Mouse (Mus musculus): ENCODE measurements around the gene Lce1m. TPM values are rescaled to one million over a fixed set of nuclear protein-coding genes. Genes with fewer than 3 reads are reported as not detected.

Gene Lce1m
- polyA plus RNA-seq, 1 experiment, result not detected

GRCm38 (mm10) chr3:92991926-92992325 is 26.9 kb downstream of the Lce1m start, which contains the start of gene Lce3f:
Gene Lce3f, plus strand, starts transcription at chr3:92992226.
- Histone ChIP-seq H3K36me3 (ENCODE audit: control insufficient read depth, insufficient read depth, low read length) (no peaks in the 10 kb centered on the region), H3K27ac (ENCODE audit: insufficient read depth, low read depth, low read length) (no peak within 1 kb of the TSS), H3K4me3 (ENCODE audit: low read depth, low read length) (no peak within 1 kb of the TSS), H3K4me1 (ENCODE audit: control insufficient read depth, insufficient read depth, insufficient read length, low read length) (no peaks in the 10 kb centered on the region), H3K27me3 (ENCODE audit: control insufficient read depth, insufficient read depth, low read length) (no peaks in the 10 kb centered on the region)
- TF ChIP-seq POLR2A (IDR thresholded peaks at IDR 0.05; ENCODE audit: low read depth, low read length) (no peak), CTCF (IDR thresholded peaks at IDR 0.05; ENCODE audit: extremely low read depth, insufficient read length, insufficient replicate concordance, low read depth, low read length) (no peak)

DNA sequence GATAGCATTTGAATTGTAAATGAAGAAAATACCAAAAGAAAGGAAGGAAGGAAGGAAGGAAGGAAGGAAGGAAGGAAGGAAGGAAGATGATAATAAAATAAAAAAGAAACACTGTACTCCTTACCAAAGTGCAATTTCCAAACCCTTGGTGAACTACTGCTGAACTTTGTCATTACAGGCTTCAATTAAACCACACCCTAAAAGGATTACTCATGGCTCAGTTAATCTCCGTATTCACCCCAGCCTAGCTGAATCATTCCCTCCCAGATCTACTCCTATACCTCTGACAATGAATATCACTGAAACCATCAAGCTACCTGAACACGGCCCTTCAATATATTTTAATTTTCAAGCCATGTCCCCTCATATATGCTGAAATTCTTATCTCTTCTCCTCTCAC is 40.4 kb downstream of the Lce1m start:
- H3K4me1 ChIP-seq (ENCODE audit: control insufficient read depth, insufficient read depth, insufficient read length, low read length), result peaks cover 5% of the 10 kb centered on the region; the same call in 1 of the 2 replicates
- no peak overlapping the region for H3K27ac ChIP-seq (ENCODE audit: insufficient read depth, low read depth, low read length)
- TF ChIP-seq POLR2A (IDR thresholded peaks at IDR 0.05; ENCODE audit: low read depth, low read length) (no peak), CTCF (IDR thresholded peaks at IDR 0.05; ENCODE audit: extremely low read depth, insufficient read length, insufficient replicate concordance, low read depth, low read length) (no peak)
- 34% methylated on average over 2 of the region's 2 CpGs for WGBS
- no peaks in the 10 kb centered on the region for H3K36me3 ChIP-seq (ENCODE audit: control insufficient read depth, insufficient read depth, low read length)
- H3K27me3 ChIP-seq (ENCODE audit: control insufficient read depth, insufficient read depth, low read length), result no peaks in the 10 kb centered on the region
- H3K4me3 ChIP-seq (ENCODE audit: low read depth, low read length), result no peak overlapping the region

Other genes starting within 250 kb of the Lce1m start
- gene Lce1i, start 240.2 kb downstream of the Lce1m start, polyA plus RNA-seq (2012; rRNA removed), result not detected in 2 replicates
- gene Lce1j, start 228.5 kb downstream of the Lce1m start, polyA plus RNA-seq (2012; rRNA removed), result not detected in 2 replicates
- not detected in 2 replicates for gene Lce1k, start 211.2 kb downstream of the Lce1m start, polyA plus RNA-seq (2012; rRNA removed)
- gene Kprp, start 191.8 kb downstream of the Lce1m start, polyA plus RNA-seq (2012; rRNA removed), result not detected in 2 replicates
- not detected in 2 replicates for gene Lce1l, start 167.8 kb downstream of the Lce1m start, polyA plus RNA-seq (2012; rRNA removed)
- not detected in 2 replicates for gene 2310050C09Rik, start 148.8 kb downstream of the Lce1m start, polyA plus RNA-seq (2012; rRNA removed)
- gene Lce3a, start 92.8 kb downstream of the Lce1m start, polyA plus RNA-seq (2012; rRNA removed), result not detected in 2 replicates
- gene Lce3b, start 86.1 kb downstream of the Lce1m start, polyA plus RNA-seq (2012; rRNA removed), result not detected in 2 replicates
- gene Lce3c, start 74.6 kb downstream of the Lce1m start, polyA plus RNA-seq (2012; rRNA removed), result not detected in 2 replicates
- gene Lce3d, start 61.7 kb downstream of the Lce1m start, polyA plus RNA-seq (2012; rRNA removed), result not detected in 2 replicates
- gene Lce3e, start 52.0 kb downstream of the Lce1m start, polyA plus RNA-seq (2012; rRNA removed), result not detected in 2 replicates
- 0.63 TPM in 1 of 2 replicates, not detected in the other for gene Lce3f, start 26.8 kb downstream of the Lce1m start, polyA plus RNA-seq (2012; rRNA removed)
- 0.19 TPM in 1 of 2 replicates, not detected in the other for gene Crct1, start 3.4 kb downstream of the Lce1m start, polyA plus RNA-seq (2012; rRNA removed)
- gene Gm4858, start 49.8 kb upstream of the Lce1m start, polyA plus RNA-seq (2012; rRNA removed), result not detected in 2 replicates
- not detected in 2 replicates for gene Crnn, start 125.7 kb upstream of the Lce1m start, polyA plus RNA-seq (2012; rRNA removed)
- gene Flg2, start 178.2 kb upstream of the Lce1m start, polyA plus RNA-seq (2012; rRNA removed), result not detected in 2 replicates